Mouse (Mus musculus) cerebellum, adult 9-10 months (tissue): ENCODE data around the gene Sycp2.

ENCODE experiments used
- DNase-seq: peaks from one replicate; pipeline ENCODE4 v3.0.0; 2022

Gene Sycp2

DNA sequence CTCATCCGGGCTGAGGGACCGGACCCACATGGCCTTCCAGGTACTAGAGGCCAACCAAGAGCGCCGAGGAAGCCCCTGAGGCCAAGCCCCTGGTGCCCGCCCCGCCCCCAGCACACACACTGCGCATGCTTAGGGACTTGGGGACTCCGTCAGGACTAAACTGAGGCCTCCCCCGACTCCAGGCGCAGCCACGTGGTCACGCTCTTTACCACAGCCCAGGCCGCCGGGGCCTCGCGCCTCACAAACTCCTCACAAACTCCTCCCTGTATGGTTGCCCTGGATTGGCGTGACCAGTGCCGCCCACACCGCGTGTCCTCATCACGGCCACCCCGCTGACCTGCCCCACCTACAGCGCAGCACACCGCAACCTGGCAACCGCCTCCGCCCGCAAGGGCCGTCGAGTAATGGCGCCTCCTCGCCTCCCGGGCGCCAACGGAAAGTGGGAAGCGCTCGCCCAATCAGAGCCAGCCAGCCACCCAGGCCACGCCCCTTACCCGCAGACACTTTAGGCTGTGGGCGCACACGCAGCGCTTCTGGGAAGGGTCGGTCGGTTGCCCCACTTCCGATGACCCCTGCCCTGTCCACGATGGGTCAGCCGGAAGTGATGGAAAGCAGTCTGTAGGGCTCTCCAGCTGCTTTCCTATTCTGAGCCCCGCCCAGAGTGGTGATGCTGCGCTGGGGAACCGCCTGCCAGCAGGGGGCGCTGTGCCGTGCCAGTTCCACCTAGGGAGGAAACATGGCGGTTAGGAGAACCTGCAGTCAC is at the start of gene Sycp2:
TSS of gene Sycp2 (minus strand) at position 633 of the 763 bp plus-strand sequence.
- DNase-seq = no peak

GRCm38 (mm10) chr2:178454664-178455516 is 47.4 kb upstream of the Sycp2 start:
- DNase-seq = peak; percentile 3

- no peak for DNase-seq
Observed at GRCm38 (mm10) chr2:178450961-178451360, 43.5 kb upstream of the Sycp2 start.

DNA sequence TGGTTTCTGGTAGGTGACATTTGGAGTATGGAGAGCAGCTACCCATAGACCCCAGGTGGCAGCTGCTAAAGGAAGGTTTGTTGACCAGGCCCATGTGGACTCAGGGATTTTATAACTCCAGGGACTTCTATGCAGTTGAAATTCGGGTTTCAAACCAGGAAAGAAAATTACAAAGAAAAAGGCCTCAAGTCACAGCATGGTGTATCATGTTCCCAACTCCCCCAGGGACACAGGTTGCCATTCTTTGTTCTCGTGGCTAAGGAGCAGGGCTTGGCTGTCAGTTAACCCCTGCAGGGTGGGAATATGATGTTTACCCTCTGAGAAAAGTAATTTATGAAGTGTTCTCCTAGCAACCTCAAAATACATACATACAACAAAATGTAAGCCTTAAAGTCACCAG is 42.8 kb upstream of the Sycp2 start:
- DNase-seq = no peak

GRCm38 (mm10) chr2:178449386-178449785 is 41.9 kb upstream of the Sycp2 start:
- no peak for DNase-seq

GRCm38 (mm10) chr2:178437311-178437710 is 29.8 kb upstream of the Sycp2 start:
- no peak for DNase-seq

GRCm38 (mm10) chr2:178433903-178434302 is 26.4 kb upstream of the Sycp2 start:
- no peak for DNase-seq

DNA sequence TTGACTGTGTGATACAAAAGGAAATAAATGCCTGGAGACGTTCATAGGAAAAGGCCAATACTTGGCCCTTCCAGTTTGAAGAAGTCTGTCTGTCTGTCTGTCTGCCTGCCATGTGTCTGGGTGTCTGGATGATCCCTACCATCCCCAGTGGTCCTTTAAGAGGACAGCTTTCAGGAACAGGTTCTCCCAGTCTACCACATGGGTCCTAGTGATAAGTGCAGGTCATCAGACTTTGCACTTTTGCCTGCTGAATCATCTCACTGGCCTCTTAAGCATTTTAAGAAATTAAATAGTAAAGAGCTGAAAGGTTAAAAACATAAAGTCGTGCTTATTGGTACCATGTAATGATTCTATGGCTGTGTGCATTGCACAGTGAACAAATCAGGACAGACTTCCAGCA is 26.0 kb upstream of the Sycp2 start:
- no peak for DNase-seq

DNA sequence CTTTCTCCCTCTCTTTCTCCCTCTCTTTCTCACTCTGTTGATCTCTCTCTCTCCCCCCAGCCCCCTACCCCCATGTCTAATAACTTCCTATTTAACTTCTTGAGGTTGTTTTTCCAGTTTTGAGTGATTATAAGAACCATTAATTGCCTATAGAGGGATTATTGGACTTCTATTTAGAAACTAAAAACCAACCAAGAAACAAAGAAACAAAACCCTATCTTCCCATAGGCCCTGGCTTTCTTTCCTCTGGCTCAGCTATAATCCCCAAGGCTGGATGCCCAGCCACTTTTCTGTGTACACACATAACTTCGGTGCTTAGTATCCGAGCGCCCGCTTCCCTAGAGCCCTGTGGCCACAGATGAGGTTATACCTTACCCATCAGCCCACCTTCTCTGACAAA is 22.7 kb upstream of the Sycp2 start, which contains the start of gene Cdh26:
TSS of gene Cdh26 (plus strand) at position 301 of the 400 bp plus-strand sequence.
- no peak for DNase-seq

- no peak for DNase-seq
Observed at GRCm38 (mm10) chr2:178429426-178429825, 21.9 kb upstream of the Sycp2 start.

GRCm38 (mm10) chr2:178428676-178429075 is 21.2 kb upstream of the Sycp2 start:
- no peak for DNase-seq

GRCm38 (mm10) chr2:178428183-178428582 is 20.7 kb upstream of the Sycp2 start:
- DNase-seq = no peak

DNA sequence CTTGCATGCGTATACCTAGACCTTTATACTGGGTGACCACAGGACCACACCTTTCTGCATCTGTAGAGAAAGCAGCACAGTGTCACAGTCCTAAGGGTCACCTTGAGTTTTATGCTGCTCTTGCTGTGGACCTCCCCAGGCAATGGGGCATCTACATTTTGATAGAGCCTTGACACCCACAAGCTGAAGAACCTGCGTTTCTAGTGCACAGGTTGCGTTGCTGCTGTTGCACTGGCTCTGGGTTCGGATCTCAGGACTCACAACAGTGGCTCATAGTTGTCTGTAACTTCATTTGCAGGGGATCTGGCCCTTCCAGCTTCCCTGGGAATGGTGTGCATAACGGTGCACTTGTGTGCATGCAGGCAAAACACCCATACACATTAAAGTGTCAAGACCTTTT is 19.7 kb upstream of the Sycp2 start:
- no peak for DNase-seq

DNA sequence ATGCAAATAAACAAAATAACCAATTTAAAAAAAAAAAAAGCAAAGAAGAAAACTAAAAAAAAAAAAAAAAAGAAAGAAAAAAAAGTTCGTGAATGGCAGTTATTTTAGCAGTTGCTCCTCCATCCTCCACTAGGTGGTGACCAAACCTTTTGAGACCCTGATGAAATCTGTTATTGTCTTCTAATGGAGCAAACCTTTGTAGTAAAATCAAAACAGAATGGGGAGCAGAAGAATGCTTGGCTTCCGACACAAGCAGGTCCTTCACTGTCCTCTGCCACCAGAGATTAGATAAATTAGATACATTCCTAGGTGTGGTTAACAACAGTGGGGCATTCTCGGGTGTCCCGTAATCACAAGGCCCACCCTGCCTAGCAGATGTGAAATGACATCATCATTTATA is 18.7 kb upstream of the Sycp2 start:
- no peak for DNase-seq

- DNase-seq = no peak
Observed at GRCm38 (mm10) chr2:178423223-178423622, 15.7 kb upstream of the Sycp2 start.

DNA sequence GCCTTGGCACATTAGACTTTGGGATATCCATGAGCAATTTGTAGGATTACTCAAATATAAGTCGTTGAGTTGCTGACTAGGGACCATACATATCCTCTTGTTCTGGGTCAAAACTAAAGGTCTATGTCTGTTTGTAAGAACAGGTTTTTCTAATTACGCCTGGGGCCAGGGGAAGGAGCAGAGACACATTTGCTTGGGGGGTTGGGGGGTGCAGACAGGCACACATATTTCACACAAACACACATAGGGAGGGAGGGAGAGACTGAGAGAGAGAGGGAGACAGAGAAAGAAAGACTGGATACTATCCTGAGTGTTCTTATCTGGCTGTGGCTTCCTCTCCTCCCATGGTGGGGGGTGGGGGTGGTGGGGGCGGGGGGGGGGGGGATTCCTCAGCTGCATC is 14.7 kb upstream of the Sycp2 start:
- DNase-seq = no peak

GRCm38 (mm10) chr2:178421603-178422002 is 14.1 kb upstream of the Sycp2 start:
- DNase-seq = no peak

DNA sequence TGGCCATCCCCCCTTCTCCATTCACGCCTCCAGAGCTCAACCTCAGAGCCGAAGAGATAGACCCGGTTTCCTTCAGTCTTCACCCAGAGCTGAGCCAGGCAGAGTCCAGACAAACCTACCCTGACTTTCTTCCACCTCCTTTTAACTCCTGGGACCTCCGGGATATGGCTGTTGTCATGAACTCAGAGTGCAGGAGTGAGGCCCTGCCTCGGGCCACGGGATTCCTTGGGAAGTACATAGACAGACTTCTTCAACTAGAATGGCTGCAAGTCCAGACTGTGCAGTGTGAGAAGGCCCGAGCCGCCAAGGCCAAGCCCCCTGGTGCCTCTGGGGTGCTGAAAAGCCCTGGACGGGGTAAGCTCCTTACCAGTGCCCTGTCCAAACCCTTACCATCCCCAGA is 13.1 kb upstream of the Sycp2 start:
- no peak for DNase-seq

DNA sequence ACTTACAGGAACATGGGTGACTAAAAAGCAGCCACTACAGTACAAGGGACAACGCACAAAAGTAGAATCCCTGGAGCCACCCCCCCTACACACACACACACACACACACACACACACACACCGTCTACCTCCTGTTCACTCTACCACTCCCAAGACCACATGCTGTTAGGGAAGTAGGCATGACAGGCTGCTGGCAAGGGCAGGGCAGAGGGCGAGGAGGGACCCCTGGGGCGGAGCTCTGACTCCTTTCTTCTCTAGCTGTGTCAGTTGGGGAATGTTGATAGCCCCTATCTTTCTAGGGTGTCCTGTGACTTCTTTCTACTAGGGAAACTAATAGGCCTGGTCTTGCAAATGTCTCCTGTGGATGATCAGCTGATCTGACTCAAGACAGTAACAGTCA is 9.5 kb upstream of the Sycp2 start:
- DNase-seq = no peak

- DNase-seq = no peak
Observed at GRCm38 (mm10) chr2:178416427-178416826, 8.9 kb upstream of the Sycp2 start.

GRCm38 (mm10) chr2:178415150-178415448 is 7.6 kb upstream of the Sycp2 start:
- no peak for DNase-seq

DNA sequence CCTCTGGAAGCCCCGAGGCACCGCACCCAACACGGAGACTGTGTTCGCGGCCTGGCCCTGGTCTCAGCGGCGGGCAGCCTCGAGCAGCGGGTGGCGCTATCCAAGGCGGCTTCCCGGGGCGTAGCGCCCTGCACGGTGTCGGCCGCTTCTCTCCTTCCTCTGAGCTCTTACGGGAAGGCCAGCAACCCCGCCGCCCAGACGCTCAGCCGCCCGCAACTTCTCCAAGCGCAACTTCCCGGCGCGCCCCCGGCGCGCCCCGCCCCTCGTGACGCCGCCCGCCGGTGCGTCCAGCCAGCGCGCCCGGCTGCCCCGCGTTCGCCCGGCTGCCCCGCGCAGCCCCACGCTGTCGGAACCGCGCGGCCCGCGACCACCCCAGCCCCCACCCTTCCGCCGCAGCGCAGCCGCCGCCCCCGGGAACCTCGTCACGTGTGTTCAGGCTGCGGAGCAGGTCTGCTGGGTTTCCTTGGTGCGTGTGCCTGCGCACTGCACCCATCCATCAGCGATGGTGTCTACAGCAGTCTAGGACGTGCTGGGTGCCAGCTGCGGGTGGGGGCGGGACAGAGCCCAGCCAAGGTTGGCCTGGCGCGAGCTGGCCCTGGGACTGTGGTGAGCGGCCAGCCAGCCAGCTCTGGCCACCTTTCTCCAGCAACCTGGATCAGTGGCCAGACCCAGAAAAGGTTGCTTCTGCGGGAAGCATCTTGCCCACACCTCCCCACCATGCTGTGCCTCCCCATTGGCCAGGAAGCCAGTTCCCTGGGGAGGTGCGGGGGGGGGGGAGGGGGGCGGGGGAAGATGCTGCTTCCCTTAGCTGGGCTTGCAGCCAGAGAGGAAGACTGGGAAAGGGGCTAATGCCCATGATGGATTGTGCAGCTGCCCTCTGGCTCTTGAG is 7.0 kb upstream of the Sycp2 start, which contains the start of the genes Ppp1r3d and Fam217b:
TSS of gene Ppp1r3d (minus strand) at position 212 of the 889 bp plus-strand sequence.
TSS of gene Fam217b (plus strand) at position 264 of the 889 bp plus-strand sequence.
- DNase-seq = peak; percentile 37
